Mouse (Mus musculus) CH12.LX (cell line): ENCODE results near the gene Wtap. TPM values are rescaled to one million over a fixed set of nuclear protein-coding genes. Genes with fewer than 3 reads are reported as not detected.
"Not testable (repeated sequence)": the region's sequence is repeated elsewhere in the genome, so short reads cannot be mapped to it uniquely, and the experiment has no call there.

Source experiments
- DNase-seq: peaks from one replicate; pipeline ENCODE4 v3.0.0-alpha.2; 2013; ENCODE audit errors: extremely low read depth
- H3K27ac ChIP-seq: 2 replicates; pipeline ENCODE4 v1.5.1; 2012; ENCODE audit warnings: low read depth, mild to moderate bottlenecking, control low read depth, moderate library complexity; ENCODE audit not compliant: insufficient read depth
- H3K27me3 ChIP-seq: replicated peaks from 2 replicates; pipeline ENCODE3; 2012; ENCODE audit warnings: inconsistent platforms
- H3K36me3 ChIP-seq, 2 experiments: replicated peaks in 1 of 2; 2 replicates each; pipeline versions ENCODE3 to v1.6.1; 2012; ENCODE audit warnings: inconsistent platforms in 1 of 2, low read length in 1 of 2, mild to moderate bottlenecking in 1 of 2, mixed read lengths in 1 of 2, moderate library complexity in 1 of 2; ENCODE audit not compliant: control insufficient read depth in 1 of 2, insufficient read depth in 1 of 2
- H3K4me1 ChIP-seq, 2 experiments: 2 replicates each; pipeline ENCODE4 v1.6.1; 2012; ENCODE audit warnings: inconsistent platforms in 1 of 2, moderate library complexity in 1 of 2; ENCODE audit not compliant: insufficient read depth in 2 of 2, control insufficient read depth in 1 of 2
- H3K4me2 ChIP-seq: 2 replicates; pipeline ENCODE4 v1.6.1; 2012; ENCODE audit warnings: low read depth, mild to moderate bottlenecking, control low read depth; ENCODE audit not compliant: poor library complexity, insufficient read depth, severe bottlenecking
- H3K4me3 ChIP-seq, 3 experiments: fragments of 150-350 bp in 1 of 3; sonication (generic) in 1 of 3; replicated peaks in 1 of 3; 2 replicates each; pipeline versions ENCODE3 to v1.5.1; 2011 to 2012; ENCODE audit warnings: low read depth in 2 of 3, low read length in 2 of 3, mild to moderate bottlenecking in 2 of 3, moderate library complexity in 2 of 3, control low read depth in 1 of 3, improper control_type of control experiment in 1 of 3, inconsistent platforms in 1 of 3, mixed read lengths in 1 of 3; ENCODE audit not compliant: poor library complexity in 1 of 3
- H3K79me2 ChIP-seq: replicated peaks from 2 replicates; pipeline ENCODE4 v1.6.1; 2012; ENCODE audit warnings: mild to moderate bottlenecking, moderate library complexity; ENCODE audit not compliant: control insufficient read depth, poor library complexity, insufficient read depth, severe bottlenecking; ENCODE audit errors: extremely low read depth
- H3K9ac ChIP-seq: 2 replicates; pipeline ENCODE4 v1.6.1; 2012; ENCODE audit warnings: low read depth, mild to moderate bottlenecking, control low read depth, moderate library complexity; ENCODE audit not compliant: insufficient read depth
- H3K9me3 ChIP-seq: replicated peaks from 2 replicates; pipeline ENCODE3; 2012; ENCODE audit warnings: low read length, inconsistent platforms, mixed read lengths
- BHLHE40 ChIP-seq: IDR thresholded peaks from 2 replicates; pipeline ENCODE4 v1.6.1; 2011; ENCODE audit warnings: mild to moderate bottlenecking, low read depth, low read length, improper control_type of control experiment
- CHD2 ChIP-seq: IDR thresholded peaks from 2 replicates; pipeline ENCODE4 v1.6.1; 2011; ENCODE audit warnings: low read length, improper control_type of control experiment
- ELF1 ChIP-seq: IDR thresholded peaks from 2 replicates; pipeline ENCODE4 v1.6.1; 2014; ENCODE audit warnings: low read depth, mild to moderate bottlenecking, inconsistent platforms, low read length, improper control_type of control experiment
- EP300 ChIP-seq: IDR thresholded peaks from 2 replicates; pipeline ENCODE4 v1.6.1; 2011; ENCODE audit warnings: low read length, improper control_type of control experiment
- ETS1 ChIP-seq: conservative IDR thresholded peaks from 2 replicates; pipeline ENCODE4 v1.6.1; 2012; ENCODE audit warnings: low read depth, mild to moderate bottlenecking, inconsistent platforms, low read length, improper control_type of control experiment, moderate library complexity
- HCFC1 ChIP-seq: IDR thresholded peaks from 2 replicates; pipeline ENCODE4 v1.6.1; 2012; ENCODE audit warnings: low read depth, mild to moderate bottlenecking, inconsistent platforms, low read length, improper control_type of control experiment
- JUN ChIP-seq: IDR thresholded peaks from 2 replicates; pipeline ENCODE4 v1.6.1; 2011; ENCODE audit warnings: low read depth, mild to moderate bottlenecking, low read length, improper control_type of control experiment, moderate library complexity; ENCODE audit not compliant: insufficient read depth
- JUND ChIP-seq: conservative IDR thresholded peaks from 2 replicates; pipeline ENCODE4 v1.6.1; 2011; ENCODE audit warnings: low read depth, low read length, improper control_type of control experiment
- KAT2A ChIP-seq: IDR thresholded peaks from 2 replicates; pipeline ENCODE4 v1.6.1; 2012; ENCODE audit warnings: low read length, improper control_type of control experiment, inconsistent platforms; ENCODE audit not compliant: insufficient replicate concordance
- MAFK ChIP-seq: IDR thresholded peaks from 2 replicates; pipeline ENCODE4 v1.6.1; 2011; ENCODE audit warnings: low read length, improper control_type of control experiment; ENCODE audit not compliant: insufficient replicate concordance
- MAZ ChIP-seq: IDR thresholded peaks from 2 replicates; pipeline ENCODE4 v1.6.1; 2012; ENCODE audit warnings: low read depth, mild to moderate bottlenecking, inconsistent platforms, low read length, improper control_type of control experiment, moderate library complexity
- NELFE ChIP-seq: IDR thresholded peaks from 2 replicates; pipeline ENCODE4 v1.6.1; 2011; ENCODE audit warnings: low read depth, low read length, improper control_type of control experiment
- PAX5 ChIP-seq: IDR thresholded peaks from 2 replicates; pipeline ENCODE4 v1.6.1; 2012; ENCODE audit warnings: low read length, inconsistent platforms, mixed read lengths
- RAD21 ChIP-seq: IDR thresholded peaks from 2 replicates; pipeline ENCODE4 v1.6.1; 2011; ENCODE audit warnings: low read depth, mild to moderate bottlenecking, low read length, improper control_type of control experiment, moderate library complexity
- SMC3 ChIP-seq: IDR thresholded peaks from 2 replicates; pipeline ENCODE4 v1.6.1; 2011; ENCODE audit warnings: low read depth, low read length, improper control_type of control experiment
- TCF12 ChIP-seq: IDR thresholded peaks from 2 replicates; pipeline ENCODE4 v1.6.1; 2014; ENCODE audit warnings: low read depth, mild to moderate bottlenecking, inconsistent platforms, low read length, improper control_type of control experiment
- USF1 ChIP-seq: IDR thresholded peaks from 2 replicates; pipeline ENCODE4 v1.6.1; 2014; ENCODE audit warnings: low read depth, mild to moderate bottlenecking, inconsistent platforms, low read length, improper control_type of control experiment
- ZC3H11A ChIP-seq: IDR thresholded peaks from 2 replicates; pipeline ENCODE4 v1.6.1; 2012; ENCODE audit warnings: low read depth, mild to moderate bottlenecking, inconsistent platforms, low read length, improper control_type of control experiment
- ZMIZ1 ChIP-seq: IDR thresholded peaks from 2 replicates; pipeline ENCODE4 v1.6.1; 2012; ENCODE audit warnings: low read depth, mild to moderate bottlenecking, inconsistent platforms, low read length, improper control_type of control experiment
- dilution Hi-C: fragments of 300-500 bp; cut with MboI; formaldehyde crosslinking; loops from 2 replicates; pipeline ENCODE4 v1.14.3; 2020; ENCODE audit warnings: low sequenced_read_pairs; ENCODE audit not compliant: extremely low pct_unique_long_range_greater_than_20kb, extremely low pct_ligation_motif_present
- in situ Hi-C: fragments of 300-500 bp; cut with MboI; formaldehyde crosslinking; loops from 3 replicates; pipeline ENCODE4 v1.14.3; 2019; ENCODE audit warnings: low sequenced_read_pairs, low pct_ligation_motif_present, low pct_unique_long_range_greater_than_20kb, mixed read lengths
- polyA plus RNA-seq: library from polyadenylated mRNA; unstranded; fragments of >175 nt; gene quantifications from 2 replicates; pipeline ENCODE4 v1.2.1, GENCODE M21; 2012; ENCODE audit warnings: low read depth; ENCODE audit not compliant: insufficient read length
- total RNA-seq, 2 experiments: library from RNA; depleted of rRNA; stranded (reverse); fragments of 300-350 nt in 1 of 2; fragments of >200 nt in 1 of 2; gene quantifications; 2 replicates each; pipeline ENCODE4 v1.2.3; 2012 to 2014

Gene Wtap
- total RNA-seq (2012; rRNA removed): 54.1 and 70.0 TPM in 2 replicates
- 129 and 136 TPM in 2 replicates for total RNA-seq (2014; rRNA removed)
- polyA plus RNA-seq: 88.9 and 119 TPM in 2 replicates

- peak within 1 kb of the TSS; percentile 84 to 99 (median 87) for H3K4me3 ChIP-seq
- no peaks in the 10 kb centered on the region for H3K36me3 ChIP-seq
- no peak within 1 kb of the TSS for H3K27ac ChIP-seq
- H3K27me3 ChIP-seq: no peaks in the 10 kb centered on the region
- dilution Hi-C loops (no loop called here), in situ Hi-C loops (no loop called here)
- H3K9ac ChIP-seq: peak within 1 kb of the TSS; percentile 96
- peaks cover 0 to 15% of the 10 kb centered on the region in 2 experiments; a peak in 2 of 4 replicates for H3K4me1 ChIP-seq
- H3K9me3 ChIP-seq: no peaks in the 10 kb centered on the region
- H3K4me2 ChIP-seq: peak within 1 kb of the TSS; percentile 70; the same call in 1 of the 2 replicates
- H3K79me2 ChIP-seq: peaks cover 19% of the 10 kb centered on the region
- DNase-seq: no peak
- TF ChIP-seq SMC3 (no peak), CHD2 (no peak)
Observed at GRCm38 (mm10) chr17:12994069-12994468, at the start of gene Wtap. Gene Wtap, minus strand, starts transcription at chr17:12994169.

DNA sequence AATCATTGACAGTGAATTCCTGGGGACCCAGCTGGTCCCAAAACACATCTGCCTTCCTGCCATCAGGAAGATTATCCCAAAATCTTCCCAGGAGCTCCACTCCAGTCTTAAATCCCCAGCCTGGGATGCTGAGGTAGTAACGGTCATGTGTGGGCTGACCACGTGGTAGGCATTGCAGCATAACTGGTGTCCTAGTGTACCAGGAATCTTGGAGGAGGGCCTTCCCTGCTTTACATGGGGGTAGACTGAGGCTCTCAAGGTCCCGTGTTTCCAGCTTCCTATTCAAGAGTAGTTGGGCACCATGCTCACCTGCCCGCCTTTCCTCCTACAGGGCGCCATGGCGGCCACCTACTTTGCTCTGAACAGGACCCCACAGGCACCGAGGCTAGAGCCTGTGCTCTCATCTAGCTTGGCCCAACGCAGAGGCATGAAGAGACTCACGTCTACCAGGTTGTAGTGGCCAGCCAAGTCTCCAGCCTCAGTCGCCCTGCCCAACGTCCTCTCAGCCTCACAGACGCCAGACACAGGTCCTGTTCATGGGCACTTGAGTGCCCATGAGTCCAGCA, 42.7 kb upstream of the Wtap start:
- H3K36me3 ChIP-seq, H3K4me1 ChIP-seq, dilution Hi-C loops, H3K4me2 ChIP-seq, H3K27me3 ChIP-seq, H3K27ac ChIP-seq, H3K9me3 ChIP-seq, DNase-seq, in situ Hi-C loops, H3K4me3 ChIP-seq, H3K79me2 ChIP-seq, H3K9ac ChIP-seq: not testable (repeated sequence)

- H3K36me3 ChIP-seq: peaks cover 20 to 50% of the 10 kb centered on the region in 2 experiments
- H3K4me2 ChIP-seq: no peak overlapping the region
- no peaks in the 10 kb centered on the region for H3K9me3 ChIP-seq
- H3K4me3 ChIP-seq: no peak overlapping the region
- H3K79me2 ChIP-seq: no peaks in the 10 kb centered on the region; the same call in 1 of the 2 replicates
- H3K9ac ChIP-seq: no peak overlapping the region
- no peak for TF ChIP-seq RAD21
- TF ChIP-seq JUN: no peak
- TF ChIP-seq PAX5: no peak
- no peak for TF ChIP-seq ETS1
- TF ChIP-seq CHD2: no peak
- TF ChIP-seq JUND: no peak
- TF ChIP-seq ZC3H11A: no peak
- TF ChIP-seq TCF12: no peak
- no peak for TF ChIP-seq USF1
- no peak for TF ChIP-seq MAZ
- TF ChIP-seq EP300: no peak
- TF ChIP-seq ZMIZ1: no peak
- TF ChIP-seq HCFC1: no peak
- no peak for TF ChIP-seq MAFK
- TF ChIP-seq NELFE: no peak
- TF ChIP-seq ELF1: no peak
- TF ChIP-seq KAT2A: no peak
- TF ChIP-seq BHLHE40: no peak
- TF ChIP-seq, all 38 proteins: peak for 0
- no peaks in the 10 kb centered on the region for H3K27me3 ChIP-seq
- DNase-seq: no peak
- H3K27ac ChIP-seq: no peak overlapping the region
- dilution Hi-C loops: no loop called here
- peaks cover 0 to 6% of the 10 kb centered on the region in 2 experiments; a peak in 1 of 4 replicates for H3K4me1 ChIP-seq
- in situ Hi-C loops: no loop called here
Observed at GRCm38 (mm10) chr17:13013316-13013715, 19.3 kb upstream of the Wtap start.
